Mouse (Mus musculus): ENCODE measurements at regions not wholly inside any gene's neighbourhood (a gene's known extent, or its start where the extent isn't known, plus 50 kb on each side); places are given as distances from the start of the nearest gene placed in this dataset.

- TF ChIP-seq CTCF (IDR thresholded peaks at IDR 0.05; ENCODE audit: control insufficient read depth, insufficient read depth, insufficient read length): no peak
- no peak for TF ChIP-seq MYOD1 (IDR thresholded peaks at IDR 0.05; ENCODE audit: control insufficient read depth, insufficient read length, low read depth)
- TF ChIP-seq USF1 (IDR thresholded peaks at IDR 0.05; ENCODE audit: low read depth): no peak
- no peak for TF ChIP-seq MYOG (IDR thresholded peaks at IDR 0.05; ENCODE audit: control insufficient read depth, extremely low read depth, insufficient read length)
These were observed 135.8 kb upstream of the Mast4 start for GRCm38 (mm10) chr13:103470141-103470540.
